In genomic region chr17:28761871-28762270, GRCm38 (mm10) we compare ENCODE assay signal across 8 mouse cellular contexts. TPM values are rescaled to one million over a fixed set of nuclear protein-coding genes. Genes with fewer than 3 reads are reported as not detected.
DNase-seq lines count a peak whose midpoint lies in the region; ATAC-seq and TF ChIP-seq lines count a peak whose summit lies in the region.

No protein-coding gene starts in this region.

- no peak overlapping the region for H3K9ac ChIP-seq in midbrain, embryonic 15.5 days
- H3K9ac ChIP-seq in intestine, embryonic 16.5 days (ENCODE audit: low read depth, low read length) = no peak overlapping the region
- H3K9ac ChIP-seq in liver, adult 2 months (ENCODE audit: low read depth, low read length) = no peak overlapping the region

- no peak for ATAC-seq in midbrain, embryonic 15.5 days (replicated peaks)
- ATAC-seq in intestine, embryonic 16.5 days = peak; percentile 56

- H3K9me3 ChIP-seq in midbrain, embryonic 10.5 days (replicated peaks) = no peaks in the 10 kb centered on the region
- H3K9me3 ChIP-seq in midbrain, embryonic 15.5 days = no peaks in the 10 kb centered on the region
- H3K9me3 ChIP-seq in intestine, embryonic 16.5 days (ENCODE audit: control insufficient read depth, low read length) = no peaks in the 10 kb centered on the region

- no peaks in the 10 kb centered on the region; the same call in 1 of the 2 replicates for H3K27me3 ChIP-seq in midbrain, embryonic 10.5 days (ENCODE audit: low read depth, poor library complexity, severe bottlenecking)
- H3K27me3 ChIP-seq in midbrain, embryonic 15.5 days (replicated peaks) = no peaks in the 10 kb centered on the region
- H3K27me3 ChIP-seq in intestine, embryonic 16.5 days (replicated peaks; ENCODE audit: control insufficient read depth, insufficient read depth, low read length) = no peaks in the 10 kb centered on the region
- no peaks in the 10 kb centered on the region for H3K27me3 ChIP-seq in liver, adult 2 months (ENCODE audit: control insufficient read depth, insufficient read depth, low read length)

- H3K27ac ChIP-seq in midbrain, embryonic 10.5 days (replicated peaks) = no peak overlapping the region
- no peak overlapping the region for H3K27ac ChIP-seq in midbrain, embryonic 15.5 days
- no peak overlapping the region for H3K27ac ChIP-seq in bone marrow macrophage, adult 2 months (ENCODE audit: insufficient read depth, low read depth, low read length)
- no peak overlapping the region for H3K27ac ChIP-seq in intestine, embryonic 16.5 days (ENCODE audit: low read length)
- no peak overlapping the region for H3K27ac ChIP-seq in liver, adult 2 months (replicated peaks; ENCODE audit: insufficient read depth, low read depth, low read length)

- TF ChIP-seq CTCF in bone marrow macrophage, adult 2 months (IDR thresholded peaks at IDR 0.05; ENCODE audit: low read depth, low read length) = peak; percentile 88
- TF ChIP-seq CTCF in liver, adult 2 months (IDR thresholded peaks at IDR 0.05; ENCODE audit: low read depth, low read length) = peak; percentile 94

- no peaks in the 10 kb centered on the region for H3K36me3 ChIP-seq in midbrain, embryonic 10.5 days
- no peaks in the 10 kb centered on the region for H3K36me3 ChIP-seq in midbrain, embryonic 15.5 days (replicated peaks)
- no peaks in the 10 kb centered on the region for H3K36me3 ChIP-seq in intestine, embryonic 16.5 days (ENCODE audit: control insufficient read depth, insufficient read depth, low read length)
- H3K36me3 ChIP-seq in liver, adult 2 months (ENCODE audit: control insufficient read depth, insufficient read depth, low read length) = no peaks in the 10 kb centered on the region

- no peak for TF ChIP-seq POLR2A in bone marrow macrophage, adult 2 months (IDR thresholded peaks at IDR 0.05; ENCODE audit: borderline replicate concordance, low read depth, low read length)
- no peak for TF ChIP-seq POLR2A in liver, adult 2 months (IDR thresholded peaks at IDR 0.05; ENCODE audit: extremely low read depth, insufficient read depth, low read length)

- 17% methylated on average over 3 of the region's 3 CpGs for WGBS in midbrain, embryonic 10.5 days
- WGBS in midbrain, embryonic 15.5 days = 16% methylated on average over 3 of the region's 3 CpGs
- WGBS in intestine, embryonic 16.5 days = 13% methylated on average over 3 of the region's 3 CpGs
- 14% methylated on average over 3 of the region's 3 CpGs for WGBS in liver, adult 2 months

- no peak overlapping the region for H3K4me2 ChIP-seq in midbrain, embryonic 15.5 days
- no peak overlapping the region for H3K4me2 ChIP-seq in intestine, embryonic 16.5 days (ENCODE audit: low read depth, low read length)

- peak; percentile 63 for DNase-seq in midbrain, embryonic 10.5 days (ENCODE audit: low spot score)
- DNase-seq in fibroblast of lung, adult 2 months (ENCODE audit: low read depth) = peak; percentile 44
- DNase-seq in liver, adult 2 months (ENCODE audit: extremely low read depth, low read depth, low spot score) = peak; percentile 35
- DNase-seq in ovary, postnatal 36 days (ENCODE audit: low spot score) = peak; percentile 77
- peak; percentile 82 for DNase-seq in thymus, postnatal 14 days

- no peaks in the 10 kb centered on the region for H3K4me1 ChIP-seq in midbrain, embryonic 10.5 days
- H3K4me1 ChIP-seq in midbrain, embryonic 15.5 days = no peaks in the 10 kb centered on the region
- H3K4me1 ChIP-seq in bone marrow macrophage, adult 2 months (ENCODE audit: control insufficient read depth, insufficient read depth, low read length) = peaks cover 3% of the 10 kb centered on the region
- H3K4me1 ChIP-seq in intestine, embryonic 16.5 days (ENCODE audit: control insufficient read depth, insufficient read depth, low read length) = peaks cover 3% of the 10 kb centered on the region; the same call in 1 of the 2 replicates
- peaks cover 2% of the 10 kb centered on the region for H3K4me1 ChIP-seq in liver, adult 2 months (ENCODE audit: control insufficient read depth, insufficient read depth, low read length)

- H3K4me3 ChIP-seq in midbrain, embryonic 10.5 days = no peak overlapping the region
- H3K4me3 ChIP-seq in midbrain, embryonic 15.5 days = no peak overlapping the region
- no peak overlapping the region for H3K4me3 ChIP-seq in bone marrow macrophage, adult 2 months (ENCODE audit: insufficient read depth, low read length)
- H3K4me3 ChIP-seq in intestine, embryonic 16.5 days (ENCODE audit: low read length) = no peak overlapping the region
- no peak overlapping the region for H3K4me3 ChIP-seq in liver, adult 2 months (ENCODE audit: insufficient read depth, low read depth, low read length)

- H3K79me2 ChIP-seq in liver, adult 2 months (ENCODE audit: control insufficient read depth, insufficient read depth, low read length) = no peaks in the 10 kb centered on the region

RNA-seq across cellular contexts. Expression of gene Mapk13, which starts 7.2 kb away (rescaled TPM):
- 2.3 and 4.0 TPM in 2 replicates for polyA plus RNA-seq in midbrain, embryonic 10.5 days (2016; fragmentation: Nextera tagmentation; extraction: Ambion mirVana)
- 0.86 and 1.1 TPM in 2 replicates for polyA plus RNA-seq in midbrain, embryonic 15.5 days (2015; fragmentation: Nextera tagmentation; extraction: Ambion mirVana)
- 0.27 TPM in 1 of 2 replicates, not detected in the other for polyA plus RNA-seq in bone marrow macrophage, adult 2 months (2012; ENCODE audit: insufficient read depth, insufficient read length, missing spikeins)
- 259 and 260 TPM in 2 replicates for polyA plus RNA-seq in intestine, embryonic 16.5 days (2015; fragmentation: Nextera tagmentation; extraction: Ambion mirVana)
- total RNA-seq in liver, adult 2 months (2014; rRNA removed) = 0.20 and 0.65 TPM in 2 replicates
- polyA plus RNA-seq in liver, adult 2 months (2012; rRNA removed) = 0.15 and 0.22 TPM in 2 replicates

RNA-seq across cellular contexts. Expression of gene AC170998.1, which starts 36.0 kb away (rescaled TPM):
- 3.3 and 3.4 TPM in 2 replicates for polyA plus RNA-seq in midbrain, embryonic 10.5 days (2016; fragmentation: Nextera tagmentation; extraction: Ambion mirVana)
- polyA plus RNA-seq in midbrain, embryonic 15.5 days (2015; fragmentation: Nextera tagmentation; extraction: Ambion mirVana) = 2.4 TPM in 2 replicates
- polyA plus RNA-seq in bone marrow macrophage, adult 2 months (2012; ENCODE audit: insufficient read depth, insufficient read length, missing spikeins) = 4.0 and 11.4 TPM in 2 replicates
- polyA plus RNA-seq in intestine, embryonic 16.5 days (2015; fragmentation: Nextera tagmentation; extraction: Ambion mirVana) = 2.1 TPM in 2 replicates
- total RNA-seq in liver, adult 2 months (2014; rRNA removed) = 2.3 and 2.8 TPM in 2 replicates
- polyA plus RNA-seq in liver, adult 2 months (2012; rRNA removed) = not detected in 2 replicates

RNA-seq across cellular contexts. Expression of gene Brpf3, which starts 39.0 kb away (rescaled TPM):
- polyA plus RNA-seq in midbrain, embryonic 10.5 days (2016; fragmentation: Nextera tagmentation; extraction: Ambion mirVana) = 8.3 and 9.1 TPM in 2 replicates
- 6.9 and 9.5 TPM in 2 replicates for polyA plus RNA-seq in midbrain, embryonic 15.5 days (2015; fragmentation: Nextera tagmentation; extraction: Ambion mirVana)
- 29.1 and 34.3 TPM in 2 replicates for polyA plus RNA-seq in bone marrow macrophage, adult 2 months (2012; ENCODE audit: insufficient read depth, insufficient read length, missing spikeins)
- polyA plus RNA-seq in intestine, embryonic 16.5 days (2015; fragmentation: Nextera tagmentation; extraction: Ambion mirVana) = 16.6 and 21.4 TPM in 2 replicates
- 4.4 and 8.9 TPM in 2 replicates for total RNA-seq in liver, adult 2 months (2014; rRNA removed)
- 14.5 and 18.9 TPM in 2 replicates for polyA plus RNA-seq in liver, adult 2 months (2012; rRNA removed)

Comparison
In these comparisons a context has a peak if more than half of its experiments do, and no peak if none do; other contexts are left out.
1. RNA of gene Mapk13, which starts 7.2 kb away (polyA plus RNA-seq): 259 to 260 TPM in intestine, embryonic 16.5 days; 2.3 to 4.0 TPM in midbrain, embryonic 10.5 days, 0.86 to 1.1 TPM in midbrain, embryonic 15.5 days, 0.15 to 0.22 TPM in liver, adult 2 months and 0.27 TPM in bone marrow macrophage, adult 2 months; every median in the first group is over 10 times any median in the second.
2. Peak in every context shown above with its lines, with median percentiles within 50 percentile points of each other: DNase-seq.